Mouse (Mus musculus) CD8-positive naive resting alpha-beta T cell, adult 2 months (primary cell): ENCODE results near the gene Llgl2.
A peak's percentile ranks its signal among the peaks of the same experiment; 100 is the strongest.
"Not testable (repeated sequence)": the region's sequence is repeated elsewhere in the genome, so short reads cannot be mapped to it uniquely, and the experiment has no call there.

Experiments
- DNase-seq, 2 experiments: peaks; one replicate each; pipeline ENCODE4 v3.0.0; 2022; ENCODE audit warnings: low read depth in 2 of 2, low spot score in 2 of 2

The Llgl2 gene

DNA sequence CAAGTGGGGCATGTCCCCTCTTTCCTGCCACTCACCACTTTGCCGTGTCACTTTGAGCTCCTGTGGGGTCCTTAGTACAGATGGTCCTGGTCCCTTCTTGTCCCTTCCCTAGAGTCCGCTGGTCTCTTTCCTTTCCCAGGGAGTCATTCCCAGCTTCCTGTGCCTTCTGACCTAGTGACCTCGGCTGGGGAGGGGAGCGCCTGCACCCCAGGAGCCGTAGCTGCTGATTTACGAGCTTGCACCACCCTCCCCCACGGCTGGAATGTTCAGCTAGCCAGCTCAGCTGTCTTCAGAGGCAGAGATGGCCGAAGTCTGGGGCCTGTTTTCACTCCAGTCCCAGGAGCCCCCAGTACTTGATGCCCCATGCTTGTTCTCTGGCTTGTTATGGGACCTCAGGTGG lies 8.7 kb downstream of the Llgl2 start:
- DNase-seq = no peak

DNA sequence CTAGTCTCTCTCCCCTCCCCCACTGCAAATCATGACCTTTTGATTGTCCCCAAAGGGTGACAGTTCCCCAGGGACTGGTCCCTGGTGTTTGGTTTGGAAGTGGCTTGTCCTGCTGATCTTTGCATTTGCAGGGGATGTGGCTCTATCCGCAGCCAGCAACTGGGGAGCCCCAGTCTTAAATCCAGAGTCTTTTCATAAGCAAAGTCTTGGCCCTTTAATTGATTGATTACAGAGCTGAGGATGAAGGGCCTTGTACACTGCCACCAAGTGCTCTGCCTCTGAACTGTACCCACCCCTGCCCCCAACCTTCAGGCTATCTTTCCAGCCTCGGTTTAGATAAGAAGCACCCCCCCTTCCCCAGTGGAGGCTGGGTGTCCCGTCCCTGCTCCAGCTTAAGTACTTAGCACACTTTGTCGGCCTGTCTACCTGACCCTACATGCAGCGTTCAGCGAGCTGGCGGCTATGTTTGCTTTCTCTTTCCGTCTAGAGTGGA lies 9.2 kb downstream of the Llgl2 start:
- DNase-seq = no peak

DNA sequence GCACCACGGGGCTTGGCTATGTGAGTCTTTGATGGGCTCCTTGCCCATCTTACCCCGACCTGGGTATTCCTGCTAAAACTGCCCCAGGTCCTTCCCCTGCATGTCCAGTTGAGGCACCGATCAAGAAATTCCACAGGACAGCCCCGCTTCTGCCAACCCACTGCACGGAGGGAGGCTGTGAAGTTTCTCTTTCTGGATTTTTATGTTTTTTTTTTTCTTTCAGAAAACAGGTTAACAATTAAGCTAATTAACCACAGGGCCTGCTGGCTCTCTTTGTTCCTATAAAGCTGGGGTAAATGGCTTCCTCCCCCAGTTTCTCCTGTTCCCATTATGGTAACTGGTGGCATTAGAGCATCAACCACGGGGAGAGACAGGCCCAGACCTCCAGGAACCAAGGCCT lies 10.2 kb downstream of the Llgl2 start:
- no peak for DNase-seq

DNA sequence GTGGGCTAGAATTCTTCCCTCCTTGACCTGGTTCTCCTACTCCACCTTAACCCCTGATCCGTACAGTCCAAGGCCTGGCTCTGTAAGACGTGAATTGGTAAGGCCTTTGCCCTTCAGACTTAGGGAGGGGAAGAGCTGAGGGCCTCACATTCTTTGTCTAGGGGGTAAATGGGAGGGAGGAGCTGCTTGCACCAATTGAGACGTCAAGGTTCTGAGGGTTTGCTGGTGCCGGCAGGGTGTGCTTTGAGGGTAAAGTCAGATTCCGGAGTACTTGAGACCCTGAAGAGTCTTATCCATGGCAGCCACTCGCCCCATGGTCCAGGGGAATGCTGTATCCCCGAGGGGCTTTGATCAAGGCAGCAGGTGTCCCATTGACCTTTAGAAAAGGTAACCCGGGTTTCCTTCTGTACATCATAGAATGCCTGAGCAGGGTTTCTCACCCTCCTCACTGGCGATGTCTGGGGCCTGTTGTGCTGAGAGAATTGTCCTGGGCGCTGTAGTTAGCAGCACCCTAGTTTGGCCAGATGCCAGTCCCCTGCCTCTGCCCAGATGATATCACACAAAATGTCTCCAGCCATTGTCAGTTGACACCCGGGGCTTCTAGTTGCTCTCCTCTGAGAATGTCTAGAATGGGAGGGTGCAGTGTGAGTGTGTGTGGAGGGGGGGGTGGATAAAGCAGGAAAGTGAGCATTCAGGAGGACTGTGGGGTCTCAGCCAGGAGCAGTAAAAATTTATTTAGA lies 13.0 kb downstream of the Llgl2 start:
- DNase-seq = no peak

DNA sequence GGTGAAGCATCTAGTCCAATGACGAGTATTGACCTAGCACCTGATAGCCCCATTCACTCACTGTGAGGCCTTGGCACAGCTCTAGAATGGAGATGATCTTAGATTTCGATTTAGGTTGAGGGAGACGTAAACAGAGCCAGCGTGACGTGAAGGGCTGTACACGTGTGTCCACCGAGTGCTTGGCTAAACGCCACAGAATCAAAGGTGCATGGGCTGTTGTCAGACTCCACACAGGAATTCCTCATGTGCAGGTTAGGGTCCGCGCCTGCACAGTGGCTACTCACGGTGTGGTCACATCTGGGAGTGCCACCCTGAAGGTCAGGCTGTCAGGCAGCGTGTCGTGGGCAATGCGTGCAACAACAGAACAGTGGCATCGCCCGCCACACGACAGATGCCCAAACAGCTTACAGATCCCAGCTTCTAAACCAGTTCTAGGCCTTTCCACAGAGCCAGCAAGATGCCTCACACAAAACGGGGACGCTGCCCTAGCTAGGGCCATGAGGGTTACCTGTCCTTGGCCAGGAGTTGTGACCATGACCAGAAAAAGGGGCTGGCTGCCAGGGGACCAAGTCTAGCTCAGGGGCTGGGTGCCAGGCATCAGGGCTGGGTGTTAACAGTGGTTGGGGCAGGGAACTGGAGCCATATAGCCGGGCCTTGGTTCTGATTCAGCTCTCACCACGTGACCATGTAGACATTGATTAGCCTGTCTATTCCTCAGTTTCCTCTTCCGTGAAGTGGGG lies 13.9 kb downstream of the Llgl2 start:
- DNase-seq = no peak

DNA sequence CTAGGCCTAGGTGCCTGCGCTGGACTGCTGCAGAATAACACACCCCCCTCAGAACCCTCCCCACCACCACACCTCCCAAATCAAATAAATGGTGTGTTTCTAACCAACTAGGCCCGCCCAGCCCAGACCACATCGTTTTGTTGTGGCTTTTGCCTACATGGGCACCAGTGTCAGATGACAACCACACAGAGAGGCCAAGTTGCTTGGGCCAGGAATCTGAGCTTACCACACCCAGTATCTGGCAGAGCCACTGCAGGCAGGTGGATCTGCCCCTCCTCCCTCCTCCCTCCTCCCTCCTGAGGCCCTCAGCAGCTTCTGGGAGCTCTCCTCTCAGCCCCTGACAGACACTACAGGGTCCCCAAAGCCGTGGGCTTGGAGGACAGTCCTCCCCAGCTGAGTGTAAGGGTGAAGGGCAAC lies 15.1 kb downstream of the Llgl2 start:
- DNase-seq = no peak

DNA sequence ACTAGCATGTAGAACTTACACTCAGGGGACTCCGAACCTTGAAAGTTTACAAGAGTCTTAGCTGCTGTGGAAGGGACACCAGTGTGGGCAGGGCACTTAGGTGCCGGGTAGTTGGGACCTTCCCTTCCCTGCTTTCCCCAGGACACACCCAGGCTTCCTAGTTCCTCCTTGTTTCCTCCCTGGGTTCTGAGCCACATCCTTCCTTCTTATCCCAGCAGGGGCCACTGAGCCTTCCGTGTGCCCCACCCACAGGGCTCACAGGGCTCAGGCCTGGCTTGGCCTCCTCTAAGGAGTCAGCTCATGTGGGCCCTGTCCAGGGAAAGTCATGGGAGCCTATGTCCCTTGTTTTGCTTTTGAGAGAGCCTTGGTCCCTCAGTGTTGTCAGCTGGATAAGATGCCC lies 15.9 kb downstream of the Llgl2 start:
- DNase-seq = no peak

DNA sequence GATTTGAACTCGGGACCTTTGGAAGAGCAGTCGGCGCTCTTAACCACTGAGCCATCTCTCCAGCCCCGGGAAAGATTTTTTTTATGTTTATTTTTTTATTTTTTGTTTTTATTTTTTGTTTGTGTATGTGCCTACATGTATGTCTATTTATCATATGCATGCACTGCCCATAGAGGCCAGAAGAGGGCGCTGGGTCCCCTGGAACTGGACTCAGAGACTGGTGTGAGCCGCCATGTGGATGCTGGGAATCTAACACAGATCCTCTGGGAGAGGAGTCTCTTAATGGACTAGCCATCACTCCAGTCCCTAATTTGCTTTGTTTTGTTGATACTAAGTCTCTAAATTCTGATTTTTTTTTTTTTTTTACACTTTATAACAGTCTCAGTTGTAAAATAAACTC lies 17.2 kb downstream of the Llgl2 start:
- no peak for DNase-seq

- no peak for DNase-seq
These were observed 18.2 kb downstream of the Llgl2 start for GRCm38 (mm10) chr11:115841961-115842550.

DNA sequence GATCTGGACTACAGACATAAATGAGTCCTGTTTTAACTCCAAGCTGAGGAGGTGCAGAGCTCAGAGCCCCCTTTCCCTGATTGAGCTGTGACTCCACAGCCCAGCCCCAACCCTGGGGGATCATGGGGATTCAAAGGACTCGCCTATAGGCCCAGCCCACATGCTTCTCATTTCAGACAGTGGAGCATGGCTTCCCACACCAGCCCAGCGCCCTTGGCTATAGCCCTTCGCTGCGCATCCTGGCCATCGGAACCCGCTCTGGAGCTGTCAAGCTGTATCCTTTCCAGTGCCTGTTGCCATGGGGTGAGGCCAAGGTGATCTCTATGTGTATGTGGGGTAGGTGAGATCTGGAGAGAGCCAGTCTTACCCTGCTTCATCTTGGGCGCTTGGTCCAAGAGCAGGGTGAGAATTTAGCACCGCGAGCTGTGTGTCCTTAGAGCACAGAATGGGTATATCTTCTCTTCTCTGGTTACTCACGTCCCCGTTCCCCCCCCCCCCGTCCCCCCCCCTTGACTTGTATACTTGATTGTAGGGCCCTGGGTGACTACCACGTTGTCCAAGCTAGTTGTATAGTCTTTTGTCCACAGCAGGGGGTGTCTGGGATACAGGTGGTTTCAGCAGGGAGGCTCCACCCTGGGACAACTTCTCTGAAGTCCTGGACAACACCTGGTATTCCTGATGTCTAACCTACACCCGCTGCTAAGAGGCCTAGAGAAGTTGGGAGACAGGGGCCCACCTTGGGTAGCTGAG lies 19.5 kb downstream of the Llgl2 start:
- no peak for DNase-seq

- DNase-seq = no peak
These were observed 20.0 kb downstream of the Llgl2 start for GRCm38 (mm10) chr11:115843891-115844239.

- DNase-seq = no peak
These were observed 20.4 kb downstream of the Llgl2 start for GRCm38 (mm10) chr11:115844240-115844639.

DNA sequence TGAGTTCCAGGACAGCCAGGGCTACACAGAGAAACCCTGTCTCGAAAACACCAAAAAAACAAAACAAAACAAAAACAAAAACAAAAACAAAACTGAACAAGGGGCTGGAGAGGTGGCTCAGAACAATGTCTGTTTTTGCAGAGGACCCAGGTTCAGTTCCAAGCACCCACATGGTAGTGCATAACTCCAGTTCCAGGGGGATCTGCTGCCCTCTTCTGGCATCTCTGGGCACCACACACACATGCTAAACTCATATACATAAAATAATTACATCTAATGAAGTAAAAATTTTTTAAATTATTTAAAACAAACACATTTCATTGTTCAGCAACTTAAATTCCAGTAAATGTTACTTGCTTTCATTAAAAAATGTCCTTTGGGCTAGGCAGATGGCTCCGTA lies 22.0 kb downstream of the Llgl2 start:
- no peak for DNase-seq

DNA sequence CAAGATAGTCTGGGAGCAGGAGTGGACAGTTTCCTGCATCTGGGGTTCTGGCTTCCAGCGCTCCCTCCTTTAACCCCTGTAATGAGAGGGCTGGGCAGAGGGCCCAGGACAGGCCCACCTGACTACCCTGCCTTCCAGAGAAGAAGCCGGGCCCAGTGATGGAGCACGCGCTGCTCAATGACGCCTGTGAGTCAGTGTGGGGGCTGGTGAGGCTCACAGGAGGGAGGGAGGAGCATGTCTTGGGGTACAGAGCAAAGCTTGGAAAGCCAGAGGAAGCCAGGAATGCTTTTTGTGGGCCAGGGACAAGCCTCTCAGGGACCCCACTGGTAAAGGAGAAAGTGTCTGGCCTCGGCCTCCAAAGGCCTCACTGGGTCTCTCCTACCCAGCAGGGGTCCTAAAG lies 30.8 kb downstream of the Llgl2 start:
- DNase-seq = no peak

GRCm38 (mm10) chr11:115857146-115857545 lies 33.3 kb downstream of the Llgl2 start:
- not testable (repeated sequence) for DNase-seq

DNA sequence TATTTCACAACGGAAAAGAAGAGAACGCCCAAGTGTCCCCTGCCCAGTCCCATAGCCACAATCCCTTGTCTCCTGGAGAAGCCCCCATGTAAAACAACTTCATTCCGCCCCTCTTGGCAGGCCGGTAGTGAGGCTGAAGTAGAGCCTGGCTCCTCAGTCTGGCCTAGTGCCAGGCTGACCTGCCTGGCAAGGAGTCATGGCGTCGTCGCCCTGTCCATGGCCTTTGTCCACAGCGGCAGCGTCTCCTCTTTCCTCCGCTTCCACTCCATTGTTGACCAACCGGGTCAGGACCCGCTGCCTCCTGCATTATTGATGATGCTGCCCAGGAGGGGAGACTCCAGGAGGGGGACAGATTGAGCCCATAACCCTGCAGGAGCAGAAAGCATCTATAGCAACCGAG lies 34.1 kb downstream of the Llgl2 start:
- no peak for DNase-seq

GRCm38 (mm10) chr11:115858354-115858753 lies 34.5 kb downstream of the Llgl2 start, which contains the start of gene Myo15b:
TSS of gene Myo15b (plus strand) at chr11:115858406.
- DNase-seq = no peak

DNA sequence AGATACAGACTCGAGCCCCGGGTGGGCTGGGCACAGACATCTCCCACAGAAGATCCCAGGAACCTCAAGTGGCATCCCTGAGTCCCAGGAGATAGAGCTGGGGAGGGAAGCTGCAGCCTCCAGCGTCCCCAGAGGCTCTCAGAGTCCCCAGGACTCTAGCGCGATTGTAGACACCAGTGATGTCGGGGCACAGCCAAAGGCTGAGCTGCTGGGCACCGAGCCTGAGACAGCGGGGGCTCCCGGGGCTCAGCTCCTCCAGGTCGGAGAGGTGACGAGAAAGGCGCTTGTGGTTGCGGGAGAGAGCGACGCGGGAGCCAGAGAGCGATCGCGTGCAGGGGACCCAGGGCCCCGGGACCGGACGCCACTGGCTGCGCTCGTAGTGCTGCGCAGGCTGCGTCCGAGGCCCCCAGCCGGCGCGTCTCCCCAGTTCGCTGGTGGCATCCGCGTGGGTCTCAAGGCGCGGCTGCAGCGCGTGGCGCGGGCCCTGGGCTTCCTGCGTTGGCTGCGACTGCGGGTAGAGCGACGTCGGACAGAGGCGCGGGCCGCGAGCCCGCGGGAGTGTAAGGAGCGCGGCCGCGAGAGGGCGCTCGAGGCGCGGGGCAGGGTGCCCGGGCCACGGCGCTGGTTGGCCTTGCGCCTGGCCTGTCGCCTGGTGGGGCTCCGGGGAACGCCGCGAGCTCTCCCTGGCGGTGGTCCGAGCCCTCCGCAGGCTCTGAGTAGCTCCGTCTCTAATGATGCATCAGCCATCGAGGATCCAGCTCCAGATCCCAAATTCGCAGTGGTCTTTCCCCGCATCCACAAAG lies 35.5 kb downstream of the Llgl2 start:
- DNase-seq = peak; percentile 80 to 81

DNA sequence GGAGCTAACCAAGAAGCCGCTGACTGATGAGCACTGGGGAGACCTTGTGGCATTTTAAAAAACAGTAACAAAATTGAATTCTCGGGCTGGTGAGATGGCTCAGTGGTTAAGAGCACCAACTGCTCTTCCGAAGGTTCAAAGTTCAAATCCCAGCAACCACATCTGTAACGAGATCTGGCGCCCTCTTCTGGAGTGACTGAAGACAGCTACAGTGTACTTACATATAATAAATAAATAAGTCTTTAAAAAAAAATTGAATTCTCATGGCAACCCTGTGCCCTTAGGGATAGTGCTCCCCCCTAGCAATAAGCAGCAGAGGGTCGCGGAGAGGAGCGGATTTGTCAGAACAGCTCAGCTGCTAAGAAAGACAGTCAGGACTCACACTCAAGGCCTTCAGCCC lies 40.0 kb downstream of the Llgl2 start:
- no peak for DNase-seq

DNA sequence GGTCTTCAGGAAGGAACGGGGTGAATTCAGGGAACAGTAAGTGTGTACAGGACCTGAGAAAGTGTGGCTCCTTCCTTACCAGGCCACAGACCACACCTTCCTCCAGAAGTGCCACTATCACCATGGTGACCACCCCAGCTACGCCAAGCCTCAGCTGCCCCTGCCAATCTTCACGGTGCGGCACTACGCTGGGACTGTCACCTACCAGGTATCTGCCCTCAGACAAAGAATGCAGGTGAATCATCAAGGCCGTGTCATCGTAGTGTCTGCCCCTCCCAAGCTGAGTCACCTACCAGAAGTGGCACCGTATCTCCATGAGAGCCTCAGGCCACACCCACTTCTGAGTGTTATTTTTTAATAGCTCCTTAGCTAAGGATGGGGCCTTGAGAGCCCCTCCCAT lies 45.5 kb downstream of the Llgl2 start:
- no peak for DNase-seq

- DNase-seq = no peak
These were observed 48.6 kb downstream of the Llgl2 start for GRCm38 (mm10) chr11:115872437-115872836.
